Mouse (Mus musculus): Measurements from ENCODE around the gene Edaradd.

DNA sequence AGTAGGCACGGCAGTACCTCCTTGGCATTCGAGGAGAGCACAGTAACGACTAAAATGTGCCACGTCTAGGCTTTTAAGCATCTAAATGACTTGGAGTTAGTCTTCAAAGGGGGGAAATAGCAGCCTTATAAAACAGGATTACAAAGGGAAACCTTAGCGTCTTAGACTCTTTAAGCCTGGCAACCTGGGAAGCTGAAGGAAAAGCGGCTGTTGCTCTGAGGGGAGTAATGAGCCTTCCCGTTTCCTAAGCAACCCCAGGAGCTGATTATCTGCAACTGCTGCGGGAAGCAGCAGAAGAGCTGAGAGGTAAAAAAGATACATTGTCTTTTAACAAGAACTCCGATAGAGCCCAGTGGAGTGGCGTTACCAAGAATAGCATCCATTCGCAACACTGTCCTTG lies 19.5 kb upstream of the Edaradd start:
- TF ChIP-seq CTCF (IDR thresholded peaks at IDR 0.05; ENCODE audit: low read depth, low read length) (no peak), POLR2A (IDR thresholded peaks at IDR 0.05; ENCODE audit: insufficient read depth, low read length) (no peak), EP300 (IDR thresholded peaks at IDR 0.05; ENCODE audit: insufficient read depth, low read depth, low read length) (no peak)

Measured in ES-Bruce4 (cell line).